Mouse (Mus musculus): Measurements from ENCODE around the gene Srarp. TPM values are rescaled to one million over a fixed set of nuclear protein-coding genes. Genes with fewer than 3 reads are reported as not detected.

Gene Srarp
- polyA plus RNA-seq, 1 experiment: 0.55 TPM

DNA sequence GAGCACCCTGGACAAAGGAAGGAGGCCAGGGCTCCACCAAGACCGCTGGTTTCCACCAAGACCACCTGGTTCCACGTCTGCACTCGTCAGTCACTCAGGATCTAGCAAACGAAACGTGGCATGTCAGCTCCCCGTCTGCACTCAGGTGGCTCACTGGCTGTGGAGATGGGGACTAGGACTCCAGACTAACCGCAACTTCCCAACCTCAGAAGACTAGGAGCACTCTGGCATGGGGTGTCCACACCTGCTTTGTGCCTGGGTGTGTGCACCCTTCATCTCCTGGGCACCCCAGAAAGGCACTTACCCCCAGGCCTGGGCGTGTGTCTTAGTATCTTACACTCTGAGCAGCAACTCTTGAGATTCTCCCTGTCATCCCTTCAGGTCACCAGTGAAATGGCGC, 23.9 kb upstream of the Srarp start:
- no peak for DNase-seq (ENCODE audit: low read depth, low spot score)
- 93% methylated on average over 9 of the region's 9 CpGs for WGBS

DNA sequence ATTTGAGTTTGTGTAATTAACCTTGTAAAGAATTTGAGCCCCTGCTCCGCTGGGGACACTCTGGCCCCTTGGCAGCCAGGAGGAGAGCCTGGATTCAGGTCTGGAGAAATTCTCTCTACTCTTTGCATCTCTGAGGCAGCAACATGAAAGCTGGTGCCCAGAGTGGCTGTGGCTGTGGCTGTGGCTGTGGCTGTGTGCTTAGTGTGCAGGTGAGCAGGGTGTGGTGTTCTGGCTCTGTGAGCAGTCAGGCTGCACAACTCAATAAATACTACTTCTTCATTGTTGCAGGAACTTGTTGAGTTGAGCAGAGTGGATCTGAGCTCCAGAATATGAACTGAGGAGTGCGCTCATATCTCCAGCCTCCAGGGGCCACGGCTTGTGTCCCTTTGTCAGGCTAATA, 23.0 kb upstream of the Srarp start:
- 90% methylated on average over 3 of the region's 3 CpGs for WGBS
- DNase-seq (ENCODE audit: low read depth, low spot score): no peak

DNA sequence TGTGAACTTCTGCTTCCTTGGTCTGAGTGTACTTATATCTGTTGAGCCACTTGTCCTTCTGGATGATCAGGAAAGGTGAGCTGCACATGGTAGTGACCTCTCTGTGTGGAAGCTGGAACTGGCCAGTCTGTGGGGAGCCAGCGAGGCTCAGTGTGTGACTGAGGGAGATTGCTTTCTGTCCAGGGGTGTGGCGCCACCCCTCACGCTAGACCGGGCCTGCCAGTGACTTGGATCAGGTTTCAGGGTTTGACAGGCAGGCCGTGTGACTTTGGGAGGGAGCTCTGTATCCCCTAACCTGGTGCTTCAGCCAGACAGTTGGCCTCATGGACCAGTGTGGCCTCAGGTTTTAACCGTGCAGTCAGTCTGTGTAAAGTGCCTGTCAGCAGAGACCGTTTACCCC, 22.3 kb upstream of the Srarp start:
- 43% methylated on average over 7 of the region's 7 CpGs for WGBS
- DNase-seq (ENCODE audit: low read depth, low spot score): no peak

DNA sequence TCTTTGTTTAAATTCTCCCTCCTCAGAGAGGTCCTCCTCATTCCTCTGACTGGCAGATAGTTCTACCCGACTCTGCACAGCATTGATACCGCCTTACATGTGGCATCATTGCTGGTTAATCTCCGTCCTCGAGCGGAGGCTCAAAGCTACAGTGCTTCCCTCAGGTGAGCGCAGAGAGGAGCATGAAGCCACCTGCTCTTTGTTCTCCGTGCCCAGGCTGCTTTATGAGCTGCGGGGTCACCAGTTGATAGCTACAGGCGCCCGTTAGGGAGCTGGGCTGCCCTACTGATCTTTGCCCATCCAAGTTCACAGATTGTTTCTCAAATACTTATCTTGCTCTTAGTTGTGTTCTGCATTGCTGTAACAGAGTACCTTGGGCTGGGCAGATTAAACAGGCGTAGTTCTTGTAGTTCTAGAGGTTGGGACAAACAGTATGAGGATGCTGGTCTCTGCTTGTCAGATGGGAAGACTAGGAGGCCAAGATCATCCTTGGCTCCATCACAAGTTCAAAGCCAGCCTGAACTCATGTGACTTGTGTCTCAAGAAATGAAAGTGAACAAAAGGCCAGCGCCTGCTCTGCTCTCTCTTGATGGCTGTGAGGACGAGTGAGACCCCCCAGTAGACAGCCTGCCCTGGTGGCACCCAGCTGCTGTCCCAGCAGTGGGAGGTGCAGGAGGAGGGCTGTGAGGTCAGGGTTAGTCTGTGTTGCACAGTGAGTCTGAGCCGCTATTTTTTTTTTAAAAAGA, 20.5 kb upstream of the Srarp start:
- WGBS: 87% methylated on average over 14 of the region's 14 CpGs
- DNase-seq (ENCODE audit: low read depth, low spot score): no peak

DNA sequence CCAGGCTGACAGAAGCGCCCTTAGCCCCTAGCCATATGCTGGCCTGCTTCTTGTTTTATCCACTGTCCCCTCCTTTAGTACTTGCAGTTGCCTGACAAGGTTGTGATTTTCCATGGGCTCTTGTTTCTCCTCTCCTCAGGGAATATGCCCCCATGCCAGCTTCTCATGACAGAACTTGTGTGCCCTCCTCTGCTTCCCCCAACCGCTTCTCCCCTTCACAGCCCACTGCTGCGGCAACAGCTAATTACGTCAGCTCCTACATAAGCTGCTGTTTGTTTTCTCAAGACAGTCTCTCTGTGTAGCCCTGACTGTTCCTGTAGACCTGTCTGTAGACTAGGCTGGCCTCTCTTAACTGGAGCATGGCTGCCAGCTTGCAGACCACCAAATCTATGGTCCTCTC, 19.6 kb upstream of the Srarp start:
- 97% methylated on average over 4 of the region's 4 CpGs for WGBS
- no peak for DNase-seq (ENCODE audit: low read depth, low spot score)

DNA sequence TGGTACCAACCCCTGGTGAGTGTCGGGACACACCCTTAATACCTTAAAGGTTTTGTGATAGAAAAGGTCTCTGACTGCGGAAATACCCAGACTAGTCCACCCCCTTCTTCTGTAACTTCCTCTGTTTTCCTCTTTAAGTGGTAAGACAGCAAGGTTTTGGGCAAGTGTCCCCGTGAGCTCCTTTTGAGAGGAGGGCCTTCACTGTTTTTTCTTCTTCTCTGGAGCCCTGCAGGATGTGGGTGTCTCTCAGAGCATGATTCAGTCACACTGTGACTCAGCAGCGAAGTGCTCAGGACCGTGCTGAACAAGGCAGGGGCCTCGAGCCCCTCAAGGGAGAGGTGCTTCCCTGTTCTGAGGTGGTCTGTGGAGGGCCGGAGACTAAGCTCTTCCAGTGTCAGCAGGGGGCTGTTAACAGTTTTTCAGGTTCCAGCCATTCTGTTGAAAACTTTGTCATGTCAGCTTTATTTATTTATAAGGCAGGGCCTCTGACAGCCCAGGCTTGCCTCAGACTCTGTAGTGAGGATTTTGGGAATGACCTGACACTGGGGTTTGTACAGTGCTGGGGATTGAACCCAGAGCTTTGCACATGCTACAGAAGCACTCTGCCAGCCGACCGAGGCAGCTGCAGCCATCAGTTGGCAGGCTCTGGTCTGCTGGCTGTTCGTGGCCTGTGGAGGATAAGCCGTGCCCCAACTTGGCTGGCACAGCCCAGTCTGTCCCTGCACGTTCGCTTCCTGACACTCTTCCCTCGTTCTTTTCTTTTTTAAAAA, 18.9 kb upstream of the Srarp start:
- DNase-seq (ENCODE audit: low read depth, low spot score): no peak
- 74% methylated on average over 14 of the region's 14 CpGs for WGBS

DNA sequence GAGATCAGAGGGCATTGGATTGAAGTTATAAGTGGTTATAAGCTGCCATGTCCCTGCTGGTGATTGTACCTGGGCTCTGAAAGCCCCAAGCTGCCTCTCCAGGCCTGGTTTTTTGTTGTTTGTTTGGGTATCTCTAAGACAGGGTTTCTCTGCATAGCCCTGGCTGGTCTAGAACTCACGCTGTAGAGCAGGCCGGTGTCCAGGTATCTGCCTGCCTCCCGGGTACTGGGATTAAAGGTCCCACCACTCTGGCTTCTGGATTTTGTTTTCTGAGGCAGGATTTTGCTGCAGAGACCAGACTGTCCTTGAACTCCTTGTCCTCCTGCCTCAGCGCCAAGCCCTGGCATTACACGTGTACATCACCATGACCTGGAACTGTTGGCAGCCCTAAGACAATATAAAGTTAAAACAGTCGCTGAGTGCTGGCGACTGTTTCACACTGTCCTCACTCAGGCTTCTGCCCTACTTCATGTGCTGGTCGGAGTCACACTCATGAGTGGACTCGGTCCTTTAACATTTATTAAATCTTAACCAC, 16.1 kb upstream of the Srarp start:
- no peak for DNase-seq (ENCODE audit: low read depth, low spot score)
- 79% methylated on average over 9 of the region's 9 CpGs for WGBS

DNA sequence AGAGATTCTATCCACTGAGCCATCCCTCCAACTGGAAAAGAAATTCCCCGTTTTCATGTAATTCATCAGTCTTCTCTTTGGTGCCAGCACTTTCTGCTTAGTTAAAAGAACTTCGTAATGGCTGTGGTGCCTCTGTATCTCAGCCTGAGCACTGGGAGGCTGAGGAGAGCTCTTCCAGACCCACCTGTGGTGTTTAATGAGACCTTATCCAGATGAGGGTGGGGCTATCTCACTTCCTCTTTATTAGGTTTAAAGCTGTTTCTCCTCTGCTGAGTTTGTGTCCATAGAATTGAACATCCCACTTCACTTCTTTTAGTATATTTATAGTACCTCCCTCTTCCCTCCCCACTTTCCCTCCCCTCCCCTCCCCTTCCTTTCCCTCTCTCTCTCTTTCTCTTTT, 15.3 kb upstream of the Srarp start:
- 84% methylated on average over 2 of the region's 2 CpGs for WGBS
- DNase-seq (ENCODE audit: low read depth, low spot score): no peak

DNA sequence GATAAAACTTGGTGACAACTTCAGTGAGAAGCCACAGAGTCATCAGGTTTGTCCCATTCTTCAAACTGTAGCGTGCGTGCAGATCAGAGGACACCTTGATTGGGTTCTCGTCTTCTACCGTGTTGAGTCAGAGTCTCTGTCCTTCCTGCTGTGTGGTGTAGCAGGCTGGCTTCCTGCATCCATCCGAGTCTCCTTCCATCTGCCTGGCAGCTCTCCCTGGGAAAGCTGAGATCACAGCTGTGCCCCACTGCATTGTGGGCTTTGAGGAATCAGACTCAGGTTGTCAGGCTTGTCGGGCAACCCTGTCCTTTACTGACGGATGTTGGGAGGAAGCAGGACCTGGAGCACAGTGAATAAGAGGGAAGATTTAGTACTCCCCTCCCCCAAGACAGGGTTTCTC, 10.3 kb upstream of the Srarp start:
- DNase-seq (ENCODE audit: low read depth, low spot score): no peak
- WGBS: 68% methylated on average over 7 of the region's 7 CpGs

DNA sequence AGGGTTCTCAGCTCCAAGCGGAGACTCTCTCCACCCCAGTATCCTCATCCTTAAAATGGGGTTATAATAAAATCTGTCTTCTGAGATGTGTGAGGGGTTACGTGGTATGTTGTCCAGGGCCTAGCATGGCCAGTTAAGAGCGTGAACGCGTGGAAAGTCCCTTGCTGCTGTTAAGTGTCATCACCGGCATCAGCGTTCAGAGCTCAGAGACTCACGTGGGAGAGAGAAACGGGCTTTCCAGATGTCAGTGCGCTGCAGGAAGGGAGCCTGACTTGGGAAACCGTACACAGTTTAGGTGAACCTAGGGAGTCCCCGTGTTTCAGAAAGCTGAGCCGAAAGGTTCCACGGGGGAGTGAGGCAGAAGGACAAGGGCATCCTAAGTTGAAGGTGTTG, 9.4 kb upstream of the Srarp start:
- WGBS: 7% methylated on average over 14 of the region's 14 CpGs
- DNase-seq (ENCODE audit: low read depth, low spot score): no peak

DNA sequence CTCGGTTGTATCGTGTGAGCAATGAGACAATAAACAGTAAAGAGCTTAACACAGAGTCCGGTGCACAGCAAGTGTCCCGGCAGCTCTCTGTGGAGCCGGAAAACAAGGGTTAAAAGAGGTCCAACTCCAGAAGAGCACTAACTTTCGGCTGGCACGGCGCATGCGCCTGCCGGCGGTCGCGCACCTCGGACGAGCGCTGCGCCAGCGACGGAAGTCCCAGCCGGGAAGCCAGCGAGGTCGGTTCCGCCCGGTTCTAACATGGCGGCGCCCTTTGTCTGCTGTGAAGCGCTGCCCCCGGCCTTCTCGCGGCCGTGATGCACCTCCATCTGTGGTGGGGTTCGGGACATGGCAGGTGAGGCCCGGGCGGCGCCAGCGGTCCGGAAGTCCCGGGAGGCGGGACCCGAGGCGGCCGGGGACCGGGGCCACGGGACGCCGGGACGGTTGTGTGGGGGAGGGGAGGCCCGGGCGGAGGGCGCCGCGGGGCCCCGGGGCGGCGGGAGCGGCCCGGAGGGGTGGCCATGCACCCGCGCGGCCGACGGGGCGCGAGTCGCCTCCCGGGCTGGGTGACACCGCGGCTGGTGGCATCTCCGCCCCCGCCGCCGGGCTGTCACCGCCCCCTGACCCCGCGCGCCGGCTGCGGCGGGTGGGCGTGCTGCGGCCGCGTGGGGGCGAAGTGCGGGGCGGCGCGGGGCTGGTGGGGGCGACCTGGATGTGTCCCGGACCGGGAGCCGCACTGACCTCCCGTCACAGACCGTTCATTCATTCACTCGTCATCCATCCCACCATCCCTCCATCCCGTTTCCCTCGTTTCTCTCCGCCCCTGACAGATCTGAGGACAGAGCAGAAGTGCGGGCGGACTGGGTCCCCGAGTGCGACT, 8.8 kb upstream of the Srarp start, which contains the start of gene Zbtb17:
Gene Zbtb17 (plus strand): TSS at position 204 of the 877 bp plus-strand sequence.
- DNase-seq (ENCODE audit: low read depth, low spot score): peak; percentile 42
- 1% methylated on average over 97 of the region's 102 CpGs for WGBS

DNA sequence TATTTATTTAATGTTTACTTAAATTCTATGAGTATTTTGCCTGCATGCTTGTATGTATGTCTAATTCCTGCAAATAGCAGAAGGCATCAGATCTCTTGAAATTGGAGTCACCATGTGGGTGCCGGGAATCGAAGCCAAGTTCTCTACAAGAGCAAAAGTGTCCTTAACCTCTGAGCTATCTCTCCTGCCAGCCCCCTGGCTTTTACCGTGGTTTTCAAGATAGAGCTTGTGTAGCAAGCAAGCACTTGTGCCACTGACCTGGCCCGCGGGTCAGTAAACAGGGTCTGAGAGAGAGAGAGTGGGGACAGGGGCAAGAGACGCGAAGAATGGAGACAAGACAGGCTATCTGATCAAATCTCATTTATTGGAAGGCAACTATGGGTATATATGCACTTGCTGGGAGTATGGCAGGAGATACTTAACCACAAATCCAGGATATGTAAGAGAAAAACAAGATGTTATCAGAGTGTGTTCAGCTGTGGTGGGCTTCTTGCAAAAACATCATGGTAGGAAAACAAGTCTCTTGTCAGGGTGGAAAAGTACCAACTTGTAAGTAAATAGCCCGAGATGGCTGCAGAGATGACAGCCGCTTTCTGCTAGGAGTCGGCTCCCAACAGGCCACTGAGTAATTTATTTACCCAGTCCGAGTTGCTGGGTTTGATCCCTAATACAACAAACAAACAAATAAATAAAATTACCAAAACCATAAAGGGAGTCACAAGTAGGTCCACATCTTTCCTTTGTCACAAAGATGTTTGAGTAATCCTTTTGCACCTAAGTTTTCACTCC, 7.9 kb upstream of the Srarp start:
- 32% methylated on average over 11 of the region's 11 CpGs for WGBS

DNA sequence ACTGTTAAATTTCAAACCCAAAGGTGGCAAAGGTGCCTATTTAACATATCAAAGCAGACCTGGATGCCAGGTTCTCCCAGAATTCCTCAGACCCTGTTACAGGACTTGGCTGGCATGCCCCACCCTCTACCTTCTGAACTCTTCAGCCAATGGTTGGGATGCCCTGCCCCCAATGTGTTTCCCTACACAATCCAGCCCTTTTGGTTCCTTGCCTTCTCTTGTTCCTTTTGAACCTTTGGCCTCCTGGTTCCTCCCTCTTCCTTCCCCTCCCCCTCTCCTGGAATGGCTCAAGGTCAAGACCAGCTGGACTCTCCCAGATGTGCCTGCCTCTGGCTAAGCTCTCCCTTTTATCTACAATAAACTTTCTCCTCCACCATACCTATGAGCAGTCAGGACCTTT, 5.0 kb upstream of the Srarp start:
- DNase-seq (ENCODE audit: low read depth, low spot score): peak; percentile 33

More for the DNA sequence above, 7.9 kb upstream of the Srarp start:
- DNase-seq (ENCODE audit: low read depth, low spot score): no peak

DNA sequence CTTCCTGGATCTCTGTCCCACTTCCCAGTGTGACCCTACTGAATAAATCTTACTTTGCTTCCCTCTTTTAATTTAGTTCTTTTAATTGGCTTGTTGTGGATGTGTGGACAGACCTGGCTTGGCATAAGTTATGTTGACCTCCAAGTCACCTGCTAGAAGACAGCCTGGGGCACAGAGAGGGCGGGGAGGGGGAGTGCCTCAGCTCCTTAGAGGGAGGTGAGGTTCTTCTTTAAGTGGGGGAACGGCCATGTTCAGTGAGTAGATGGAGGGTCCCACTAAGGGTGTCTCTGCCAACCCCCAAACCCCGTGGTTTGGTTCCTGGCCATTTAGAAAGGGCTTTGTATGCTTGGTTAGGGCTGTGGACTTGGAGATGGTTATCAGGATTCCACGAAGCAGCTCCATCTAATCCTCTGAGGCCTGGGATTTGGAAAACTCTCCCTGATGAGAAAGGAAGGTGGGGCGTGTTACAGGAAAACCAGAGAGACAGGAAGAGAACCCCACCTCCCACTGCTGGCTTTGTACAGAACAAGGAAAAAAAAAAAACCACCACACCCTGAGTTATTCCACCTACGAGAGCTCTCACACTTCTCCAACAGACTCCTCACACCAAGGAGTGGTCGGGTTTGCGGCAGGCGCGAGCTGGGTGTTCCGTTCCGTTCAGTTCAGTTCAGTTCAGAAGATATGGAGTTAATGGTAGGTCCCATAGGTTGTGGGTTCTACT, 3.3 kb upstream of the Srarp start:
- no peak for DNase-seq (ENCODE audit: low read depth, low spot score)
- 44% methylated on average over 12 of the region's 12 CpGs for WGBS

DNA sequence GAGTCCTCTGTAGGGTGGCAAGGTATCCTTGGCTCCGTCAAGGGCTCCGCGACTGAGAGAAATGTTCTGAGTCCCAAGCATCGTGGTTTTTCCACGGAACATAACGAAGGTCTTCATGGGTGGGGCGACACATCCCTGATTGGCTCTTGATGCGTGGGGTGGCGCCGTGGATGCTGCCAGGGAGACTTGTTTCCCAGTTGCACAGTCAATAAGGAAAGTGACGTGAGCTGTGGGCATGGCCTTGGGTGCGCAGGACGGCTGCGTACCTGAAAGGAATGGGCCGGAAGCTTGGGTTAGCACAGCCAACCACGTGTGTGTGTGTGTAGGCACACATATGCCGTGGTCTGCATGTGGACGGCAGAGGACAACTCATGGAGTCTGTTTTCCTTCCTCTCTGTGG, 2.7 kb downstream of the Srarp start:
- WGBS: 75% methylated on average over 18 of the region's 18 CpGs
- DNase-seq (ENCODE audit: low read depth, low spot score): no peak

DNA sequence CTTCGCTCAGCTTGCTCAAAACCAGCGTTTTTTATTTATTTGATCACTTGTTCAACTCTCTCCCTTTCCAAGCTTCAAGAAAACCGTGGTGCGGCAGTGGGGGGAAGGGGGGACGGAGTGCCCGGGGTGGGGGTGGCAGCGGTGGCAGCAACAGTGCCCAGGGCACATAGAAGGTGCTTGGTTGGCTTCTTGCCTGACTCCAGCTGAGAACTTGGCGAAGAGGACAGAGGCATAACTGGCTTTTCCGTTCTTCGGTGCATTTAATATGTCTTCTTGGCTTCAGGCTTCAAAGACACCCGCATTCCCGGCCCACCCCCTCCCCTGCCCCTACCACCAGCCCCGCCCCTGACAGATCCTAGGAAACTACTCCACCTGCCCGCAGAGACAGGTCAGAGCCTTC, 3.2 kb downstream of the Srarp start:
- WGBS: 41% methylated on average over 14 of the region's 14 CpGs

DNA sequence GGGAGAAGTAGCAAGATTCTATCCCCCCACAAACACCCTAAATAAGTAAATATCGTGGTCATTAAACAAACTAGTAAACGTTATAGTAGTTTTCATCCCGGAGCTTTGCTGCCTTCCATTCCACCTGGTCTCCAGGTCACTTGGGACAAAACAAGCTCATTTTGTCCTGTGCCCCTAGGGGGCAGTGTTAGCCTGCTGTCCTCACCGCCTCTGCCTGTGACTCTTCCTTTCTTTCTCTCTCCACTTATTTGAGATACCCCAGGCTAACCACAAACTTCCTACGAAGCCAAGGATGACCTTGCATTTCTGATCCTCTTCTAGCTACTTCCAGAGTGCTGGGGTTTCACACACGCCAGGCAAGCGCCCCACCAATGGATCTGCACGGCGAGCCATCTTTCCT, 4.9 kb downstream of the Srarp start:
- peak; percentile 46 for DNase-seq (ENCODE audit: low read depth, low spot score)
- WGBS: 35% methylated on average over 9 of the region's 9 CpGs

More for the DNA sequence above, 3.2 kb downstream of the Srarp start:
- DNase-seq (ENCODE audit: low read depth, low spot score): no peak

DNA sequence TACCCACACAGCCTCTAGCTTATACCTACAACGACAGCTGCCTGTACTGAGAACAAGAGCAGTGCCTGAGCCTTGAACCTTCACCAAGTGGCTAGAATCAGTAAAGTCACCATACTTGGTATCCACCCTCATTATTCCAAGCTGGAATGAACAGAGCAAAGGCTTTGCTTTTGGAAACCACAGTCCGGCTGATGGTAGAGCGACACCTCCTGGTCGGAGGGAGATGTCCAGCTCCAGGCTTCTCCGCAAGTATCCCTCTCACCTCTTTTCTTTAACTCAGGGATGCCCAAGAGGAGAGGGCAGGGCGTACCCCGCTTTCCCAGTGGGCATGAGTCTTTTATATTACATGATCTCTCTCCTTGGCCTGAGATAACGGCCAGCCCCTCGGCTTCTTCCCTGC, 6.1 kb downstream of the Srarp start:
- 59% methylated on average over 9 of the region's 9 CpGs for WGBS
- no peak for DNase-seq (ENCODE audit: low read depth, low spot score)

DNA sequence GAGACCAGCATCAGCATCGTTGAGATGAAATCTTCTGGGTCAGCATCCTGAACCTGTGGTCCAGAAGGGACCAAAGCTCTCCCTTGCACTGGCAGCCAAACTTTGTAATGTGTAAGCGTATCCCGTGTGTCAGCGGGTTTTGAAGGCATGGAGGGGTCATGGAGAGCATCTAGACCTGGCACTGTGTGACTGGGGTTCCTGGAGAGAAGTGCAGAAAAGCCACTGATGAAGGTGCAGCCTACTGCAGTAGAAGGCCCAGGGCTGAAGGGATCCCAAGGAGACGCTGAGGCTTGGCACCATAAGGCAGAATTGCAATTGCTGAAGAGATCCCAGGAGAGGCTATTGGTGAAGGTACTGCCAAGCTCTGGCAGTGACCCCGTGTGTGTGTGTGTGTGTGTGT, 6.5 kb downstream of the Srarp start:
- 75% methylated on average over 6 of the region's 6 CpGs for WGBS
- DNase-seq (ENCODE audit: low read depth, low spot score): no peak
